18 mouse cellular contexts compared by ENCODE assay signal in genomic region chr8:61713195-61713990, GRCm38 (mm10).
DNase-seq lines count a peak whose midpoint lies in the region; ATAC-seq and TF ChIP-seq lines count a peak whose summit lies in the region.
"Had no signal": no experiment of that assay in that cellular context is flagged by ENCODE, and none has a peak within 500 bp of the region (broad histone marks: within the 10 kb centered on the region; RNA-seq: fewer than 3 reads in every experiment).

No protein-coding gene starts in this region.

- peaks cover 8% of the 10 kb centered on the region for H3K4me1 ChIP-seq in liver, embryonic 13.5 days (replicated peaks)
- peaks cover 7% of the 10 kb centered on the region; the same call in 1 of the 2 replicates for H3K4me1 ChIP-seq in liver, embryonic 11.5 days (replicated peaks; ENCODE audit: control insufficient read depth, insufficient read depth, low read length)
- H3K4me1 ChIP-seq in E14TG2a.4 (replicated peaks; ENCODE audit: low read depth, low read length), result peaks cover 39% of the 10 kb centered on the region
- peaks cover 11% of the 10 kb centered on the region for H3K4me1 ChIP-seq in intestine, postnatal 0 days (replicated peaks; ENCODE audit: control insufficient read depth, insufficient read depth, low read length)
- H3K4me1 ChIP-seq: neural tube, embryonic 12.5 days had no signal

- no peak overlapping the region for H3K27ac ChIP-seq in liver, embryonic 13.5 days
- no peak overlapping the region for H3K27ac ChIP-seq in liver, embryonic 11.5 days (ENCODE audit: low read depth, low read length)
- peak overlapping the region; percentile 87 for H3K27ac ChIP-seq in intestine, postnatal 0 days (ENCODE audit: low read depth, low read length)
- H3K27ac ChIP-seq: liver, embryonic 14.5 days; neural tube, embryonic 12.5 days had no signal

- 71% methylated on average over 16 of the region's 16 CpGs for WGBS in liver, embryonic 13.5 days (ENCODE audit: insufficient replicate concordance)
- WGBS in liver, embryonic 11.5 days, result 74% methylated on average over 16 of the region's 16 CpGs
- WGBS in intestine, postnatal 0 days, result 48% methylated on average over 16 of the region's 16 CpGs

- no peak overlapping the region for H3K4me3 ChIP-seq in liver, embryonic 13.5 days (replicated peaks)
- no peak overlapping the region for H3K4me3 ChIP-seq in liver, embryonic 11.5 days (ENCODE audit: low read depth, low read length)
- H3K4me3 ChIP-seq in E14TG2a.4 (replicated peaks; ENCODE audit: low read length), result peak overlapping the region; percentile 24; the same call in 1 of the 2 replicates
- H3K4me3 ChIP-seq in intestine, postnatal 0 days (ENCODE audit: low read depth, low read length), result no peak overlapping the region
- H3K4me3 ChIP-seq: embryonic facial prominence, embryonic 10.5 days; erythroblast, embryonic 14.5 days; neural tube, embryonic 12.5 days had no signal

- no peak overlapping the region for H3K9ac ChIP-seq in liver, embryonic 13.5 days
- no peak overlapping the region for H3K9ac ChIP-seq in liver, embryonic 11.5 days (ENCODE audit: low read depth, low read length)
- H3K9ac ChIP-seq in intestine, postnatal 0 days (ENCODE audit: low read depth, low read length), result no peak overlapping the region
- H3K9ac ChIP-seq: liver, embryonic 14.5 days; neural tube, embryonic 12.5 days had no signal

- 0 out of 2 replicates have a peak, but pooled peaks have one; percentile 26 for ATAC-seq in liver, embryonic 13.5 days (ENCODE audit: low read depth)
- no peak for ATAC-seq in liver, embryonic 11.5 days (replicated peaks; ENCODE audit: low FRiP score)
- peak; percentile 29 for ATAC-seq in intestine, postnatal 0 days
- ATAC-seq: Patski had no signal

- TF ChIP-seq CTCF in E14TG2a.4 (conservative IDR thresholded peaks at IDR 0.05; ENCODE audit: low read length), result no peak
- no peak for TF ChIP-seq CTCF in intestine, postnatal 0 days (IDR thresholded peaks at IDR 0.05; ENCODE audit: low read depth)

- H3K36me3 ChIP-seq in liver, embryonic 13.5 days, result no peaks in the 10 kb centered on the region
- H3K36me3 ChIP-seq in liver, embryonic 11.5 days (ENCODE audit: control insufficient read depth, insufficient read depth, low read length), result no peaks in the 10 kb centered on the region
- H3K36me3 ChIP-seq in E14TG2a.4 (ENCODE audit: insufficient read depth, low read length), result no peaks in the 10 kb centered on the region
- H3K36me3 ChIP-seq in intestine, postnatal 0 days (ENCODE audit: control insufficient read depth, insufficient read depth), result peaks cover 3% of the 10 kb centered on the region; the same call in 1 of the 2 replicates

- H3K9me3 ChIP-seq in liver, embryonic 13.5 days (replicated peaks), result no peaks in the 10 kb centered on the region
- no peaks in the 10 kb centered on the region for H3K9me3 ChIP-seq in liver, embryonic 11.5 days (ENCODE audit: control insufficient read depth, low read length)
- no peaks in the 10 kb centered on the region for H3K9me3 ChIP-seq in E14TG2a.4 (ENCODE audit: low read length)
- H3K9me3 ChIP-seq in intestine, postnatal 0 days (ENCODE audit: control insufficient read depth), result no peaks in the 10 kb centered on the region
- H3K9me3 ChIP-seq: neural tube, embryonic 12.5 days had no signal

- no peak overlapping the region for H3K4me2 ChIP-seq in liver, embryonic 13.5 days
- no peak overlapping the region for H3K4me2 ChIP-seq in liver, embryonic 11.5 days
- peak overlapping the region; percentile 24 for H3K4me2 ChIP-seq in intestine, postnatal 0 days (replicated peaks; ENCODE audit: low read depth)
- H3K4me2 ChIP-seq: neural tube, embryonic 12.5 days had no signal

- no peaks in the 10 kb centered on the region for H3K27me3 ChIP-seq in liver, embryonic 13.5 days
- H3K27me3 ChIP-seq in liver, embryonic 11.5 days (replicated peaks; ENCODE audit: control insufficient read depth, insufficient read depth, low read length), result no peaks in the 10 kb centered on the region
- H3K27me3 ChIP-seq in E14TG2a.4 (ENCODE audit: insufficient read depth, low read length), result no peaks in the 10 kb centered on the region
- no peaks in the 10 kb centered on the region for H3K27me3 ChIP-seq in intestine, postnatal 0 days (replicated peaks; ENCODE audit: control insufficient read depth, insufficient read depth, low read length)
- H3K27me3 ChIP-seq: CH12.LX; neural tube, embryonic 12.5 days; Patski had no signal

- peak; percentile 53 for DNase-seq in heart, adult 11 months
- no peak for DNase-seq in heart, adult 9 months (ENCODE audit: low spot score in 2 of 2)
- no peak for DNase-seq in liver, embryonic 13.5 days
- DNase-seq in liver, embryonic 11.5 days (ENCODE audit: low spot score), result no peak
- DNase-seq in embryo, embryonic 10 days (ENCODE audit: low spot score), result no peak
- DNase-seq in layer of hippocampus, postnatal 36 days, result no peak
- DNase-seq: cerebellum, postnatal 14 days; kidney, postnatal 25 days; right cerebral cortex, postnatal 4 days; thymus, postnatal 4 days had no signal
